Mouse (Mus musculus): ENCODE results near the gene Emg1.

Emg1 gene

DNA sequence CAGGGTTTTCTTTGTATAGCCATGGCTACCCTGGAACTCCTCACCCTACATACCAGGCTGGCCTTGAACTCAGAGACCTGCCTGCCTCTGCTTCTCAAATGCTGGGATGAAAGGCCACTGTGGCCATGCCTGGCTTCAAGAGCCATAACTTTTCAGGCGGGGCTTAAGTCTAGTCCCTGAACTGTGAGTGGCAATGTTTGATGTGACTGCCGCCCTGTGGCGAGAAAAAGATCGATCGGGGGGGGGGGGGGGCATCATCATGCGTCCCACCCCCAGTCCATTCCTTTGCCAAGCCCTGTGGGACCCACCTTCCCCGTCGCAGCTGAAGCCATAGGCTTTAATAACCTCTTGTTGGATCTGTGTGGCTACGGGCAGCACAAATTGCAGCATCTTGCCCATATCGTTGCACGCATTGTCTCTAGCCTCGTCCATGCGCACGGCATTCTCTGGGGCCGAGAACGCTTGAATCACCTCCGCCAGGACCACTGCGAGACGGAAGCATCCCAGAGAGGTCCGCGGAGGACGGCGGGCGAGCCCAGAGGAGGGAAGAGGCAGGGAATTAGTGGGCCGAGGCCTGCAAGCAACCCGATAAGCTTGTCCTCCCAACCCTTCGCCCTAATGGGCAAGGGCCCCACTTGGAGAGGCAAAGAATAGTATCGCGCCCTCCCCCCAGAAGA is 28.4 kb upstream of the Emg1 start:
- peak; percentile 57 for DNase-seq

DNA sequence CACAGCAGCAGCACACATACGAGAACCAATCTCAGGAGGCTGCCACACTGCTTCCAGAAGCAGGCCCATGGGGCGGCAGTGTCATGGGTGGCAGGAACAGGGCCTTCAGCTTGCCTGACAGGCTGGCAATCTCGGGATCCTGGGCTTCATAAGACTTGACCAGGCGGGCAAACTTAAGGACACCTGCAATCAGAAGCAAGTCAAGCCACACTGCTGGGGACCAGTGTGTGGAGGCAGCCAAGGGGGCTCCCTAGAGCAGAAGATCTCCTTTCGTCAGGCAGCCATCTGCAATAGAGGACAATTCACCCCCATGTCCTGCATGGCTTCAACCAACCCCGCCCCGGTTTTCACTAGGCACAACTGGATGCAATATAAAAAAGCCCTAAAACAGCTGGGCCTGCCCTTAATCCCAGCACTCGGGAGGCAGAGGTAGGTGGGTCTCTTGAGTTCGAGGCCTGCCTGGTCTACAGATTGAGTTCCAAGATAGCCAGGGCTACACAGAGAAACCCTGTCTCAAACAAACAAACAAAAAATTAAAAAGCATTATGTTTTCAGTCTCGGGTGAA is 27.3 kb upstream of the Emg1 start:
- DNase-seq: no peak

DNA sequence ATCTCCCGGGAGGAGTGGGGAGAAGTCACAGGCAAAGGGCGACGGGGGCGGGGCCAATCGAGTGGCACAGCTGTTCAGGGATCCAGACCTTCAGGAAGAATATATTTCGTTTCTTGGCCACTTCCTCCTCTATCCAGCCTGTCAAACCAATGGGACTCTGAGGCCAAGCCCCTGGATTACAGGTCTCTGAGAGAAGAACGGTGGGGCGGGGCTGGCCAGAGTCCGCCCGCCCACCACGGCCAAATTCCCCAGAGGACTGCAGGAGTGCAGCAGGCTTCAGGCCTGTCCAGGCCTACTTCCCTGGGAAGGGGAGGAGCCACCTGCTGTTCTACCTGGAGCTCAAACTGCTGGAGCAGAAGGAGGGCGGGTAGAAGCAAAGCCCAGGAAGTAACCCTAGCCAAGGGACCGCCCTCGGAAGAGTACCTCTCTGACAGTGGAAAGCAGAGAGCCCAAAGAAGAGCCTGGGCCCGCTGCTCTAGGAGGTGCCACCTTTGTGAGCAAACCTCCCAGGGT is 26.6 kb upstream of the Emg1 start, which contains the start of gene Ptpn6:
TSS of gene Ptpn6 (minus strand) at position 204 of the 513 bp plus-strand sequence.
- DNase-seq: no peak

DNA sequence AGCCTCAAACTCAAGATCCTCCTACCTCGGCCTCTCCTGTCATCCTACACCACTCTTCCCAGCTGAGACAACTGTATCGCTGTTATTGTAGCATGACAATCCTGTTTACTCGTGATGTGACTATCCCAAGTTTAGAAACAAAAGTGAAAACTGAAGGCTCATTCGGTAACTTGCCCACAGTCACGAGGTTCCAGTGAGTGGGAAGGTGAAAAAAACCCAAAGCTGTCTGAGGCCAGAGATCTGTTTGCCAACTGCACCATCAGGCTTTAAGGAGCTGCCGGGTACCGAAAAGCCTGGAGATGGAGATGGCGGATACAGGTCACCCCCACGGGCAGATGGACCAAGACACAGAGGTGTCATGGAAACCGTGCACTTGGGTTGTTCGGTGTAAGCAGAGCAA is 25.1 kb upstream of the Emg1 start:
- no peak for DNase-seq

DNA sequence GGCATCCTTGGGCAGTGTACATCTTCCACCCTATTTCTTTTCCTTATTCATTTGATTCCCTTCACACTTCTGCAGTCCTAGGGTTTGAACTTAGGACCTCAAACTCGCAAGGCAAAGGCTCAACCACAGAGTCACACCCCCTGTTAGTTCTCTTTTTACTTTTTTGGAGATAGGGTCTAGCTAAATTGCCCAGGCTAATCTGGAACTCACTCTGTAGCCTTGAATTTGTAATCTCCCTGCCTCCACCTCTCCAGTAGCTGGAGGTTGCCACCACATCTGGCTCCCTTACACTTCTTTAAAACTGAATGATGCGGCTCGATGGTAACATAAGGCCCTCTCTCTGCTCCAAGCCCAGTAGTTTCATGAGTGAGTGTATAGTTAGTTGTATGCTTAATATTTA is 22.4 kb upstream of the Emg1 start:
- no peak for DNase-seq

DNA sequence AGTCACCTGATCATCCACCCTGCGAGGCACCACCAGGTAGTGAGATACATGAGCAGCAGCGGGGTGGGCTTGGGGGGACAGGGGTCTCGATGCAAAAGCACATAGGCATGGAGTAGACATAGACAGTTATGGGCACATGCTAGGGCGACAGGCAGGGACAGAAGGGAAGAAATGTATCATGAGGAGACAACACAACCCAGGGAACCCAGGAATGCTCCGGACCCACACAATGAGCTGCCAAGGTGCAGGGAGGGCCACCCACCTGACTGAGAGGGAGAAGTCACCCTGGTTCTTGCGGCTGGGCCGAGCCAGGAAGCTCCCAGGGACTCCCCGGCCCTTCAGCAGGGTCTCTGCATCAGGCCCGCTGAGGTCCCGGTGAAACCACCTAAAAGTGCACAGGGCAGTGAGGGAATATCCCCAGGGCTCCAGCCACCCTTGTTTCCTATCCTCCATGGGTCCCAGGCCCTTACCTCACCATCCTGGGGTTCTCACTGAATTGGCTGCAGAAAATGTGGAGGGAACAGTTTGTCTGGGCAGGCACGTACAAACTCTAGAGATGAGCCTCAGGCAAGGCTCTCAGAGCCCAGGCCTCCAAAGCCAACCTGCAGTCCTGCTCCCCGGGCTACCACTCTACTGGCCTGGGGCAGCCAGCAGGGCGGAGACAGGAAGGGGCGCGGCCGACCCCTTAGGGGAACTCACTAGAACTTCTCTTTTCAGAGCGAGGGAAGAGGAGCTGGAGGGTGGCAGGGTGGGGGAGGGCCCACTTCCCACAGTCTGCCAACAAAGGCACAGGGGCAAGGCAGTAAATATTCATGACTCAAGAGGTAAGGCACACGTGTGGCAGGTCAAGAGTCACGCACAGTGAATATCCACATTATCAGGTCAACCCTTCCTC is 20.7 kb upstream of the Emg1 start:
- DNase-seq: no peak

DNA sequence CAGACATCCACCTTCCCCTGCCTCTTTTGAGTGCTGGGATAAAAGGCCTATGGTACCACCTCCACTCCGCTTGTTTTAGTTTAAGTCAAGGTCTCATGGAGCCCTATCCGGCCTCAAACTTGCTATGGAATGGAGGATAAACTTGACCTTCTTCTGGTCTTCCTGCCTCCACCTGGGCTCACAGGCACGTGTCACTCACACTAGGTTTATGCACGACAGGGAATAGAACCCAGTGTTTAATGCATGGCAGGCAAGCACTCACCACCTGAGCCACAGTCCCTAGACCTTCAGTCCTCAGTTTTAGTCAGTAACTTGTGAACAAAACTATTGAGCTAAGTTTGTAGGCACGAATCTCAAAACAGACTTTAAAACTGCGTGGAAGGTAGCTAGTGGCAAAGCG is 19.1 kb upstream of the Emg1 start:
- DNase-seq: no peak

DNA sequence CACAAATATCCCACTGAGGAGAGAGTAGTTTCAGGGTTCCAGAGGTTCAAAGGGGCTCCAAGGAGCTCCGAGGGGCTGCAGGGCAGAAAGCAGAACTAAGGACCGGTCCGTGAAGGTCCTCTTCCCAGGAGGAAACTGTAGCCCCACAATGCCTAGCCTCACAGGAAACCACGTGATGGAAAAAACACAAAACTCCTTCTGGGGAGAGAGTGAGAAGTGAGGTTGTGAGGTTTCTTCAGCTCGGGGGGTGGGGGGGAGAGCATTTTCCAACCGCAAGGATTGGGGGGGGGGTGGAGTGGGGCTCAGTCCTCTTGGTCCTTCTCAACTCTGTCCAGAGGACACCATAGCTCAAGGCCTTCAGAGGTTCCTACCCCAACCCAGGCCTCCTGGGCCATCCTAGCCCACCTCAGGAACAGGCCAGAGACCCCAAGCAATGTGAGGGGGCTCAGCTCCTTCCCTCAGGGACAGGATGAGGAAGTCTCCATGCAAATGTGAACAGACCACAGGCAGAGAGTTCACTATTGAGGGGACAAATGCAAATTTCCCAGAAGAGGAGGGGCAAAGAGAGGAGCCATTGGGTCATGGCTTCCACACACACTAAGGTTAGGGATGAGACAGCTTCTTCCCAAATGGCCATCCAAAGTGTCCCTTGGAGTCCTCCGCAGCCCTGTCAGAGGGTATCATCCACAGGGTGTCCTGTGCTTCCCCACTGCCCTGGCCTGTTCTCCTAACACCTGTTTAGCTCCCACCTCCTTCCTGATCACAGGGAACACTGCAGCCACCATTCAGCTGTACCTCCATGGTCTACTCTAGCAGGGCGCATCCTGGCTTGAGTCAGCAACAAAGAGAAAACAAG is 18.1 kb upstream of the Emg1 start:
- DNase-seq: no peak

DNA sequence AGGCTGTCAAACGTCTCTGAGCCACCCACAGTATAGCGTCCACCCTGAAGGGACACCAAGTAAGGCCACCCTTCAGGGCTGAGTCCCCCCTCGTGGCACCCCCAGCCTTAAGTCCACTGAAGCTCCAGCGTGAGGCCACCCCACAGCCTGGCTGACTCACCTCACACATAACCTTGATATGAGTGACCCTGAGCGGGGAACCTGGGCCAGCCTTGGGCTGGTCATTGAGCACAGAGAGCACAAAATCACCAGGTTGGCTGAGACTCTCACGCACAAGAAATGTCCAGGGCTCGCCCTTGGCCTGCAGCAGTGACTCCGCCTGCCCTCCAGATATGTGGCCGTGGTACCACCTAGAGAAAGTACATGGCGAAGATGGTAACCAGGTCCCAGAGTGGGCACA is 16.6 kb upstream of the Emg1 start:
- DNase-seq: no peak

DNA sequence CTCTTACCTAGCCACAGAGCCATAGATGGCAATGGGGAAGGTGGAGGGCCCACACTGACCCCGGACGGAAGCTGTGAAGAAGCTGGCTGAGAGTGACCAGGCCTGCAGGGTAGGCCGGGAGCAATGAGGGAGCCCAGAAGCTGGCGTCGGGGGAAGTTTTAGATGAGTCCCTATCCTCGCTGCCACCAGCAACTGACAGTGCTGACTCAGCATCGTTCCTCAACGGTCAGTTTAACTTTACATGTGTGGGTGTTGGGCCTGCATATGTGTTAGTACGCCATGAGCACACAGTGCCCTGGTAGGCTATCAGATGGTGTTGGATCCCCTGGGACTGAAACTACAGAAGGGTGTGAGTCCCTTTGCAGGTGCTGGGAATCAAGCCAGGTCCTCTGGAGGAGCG is 12.5 kb upstream of the Emg1 start:
- no peak for DNase-seq

DNA sequence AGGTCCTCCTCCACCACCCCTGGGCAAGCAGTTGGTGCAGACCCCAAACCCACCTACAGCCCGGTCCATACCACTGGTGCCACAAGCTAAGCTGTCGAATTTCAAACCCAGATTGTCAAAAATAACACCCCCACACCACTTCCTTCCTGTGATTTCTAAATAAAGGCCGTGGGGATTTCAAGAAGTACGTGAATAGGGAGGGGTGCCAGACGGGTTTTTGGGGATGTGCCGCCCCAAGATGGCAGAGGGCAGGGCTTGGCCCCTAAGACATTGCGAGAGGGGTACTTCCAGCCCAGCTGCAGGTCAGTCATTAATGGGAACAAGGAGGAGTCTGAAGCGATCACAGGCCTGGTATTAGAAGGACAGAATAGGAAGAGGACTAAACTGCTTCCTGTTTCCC is 11.6 kb upstream of the Emg1 start:
- DNase-seq: no peak

DNA sequence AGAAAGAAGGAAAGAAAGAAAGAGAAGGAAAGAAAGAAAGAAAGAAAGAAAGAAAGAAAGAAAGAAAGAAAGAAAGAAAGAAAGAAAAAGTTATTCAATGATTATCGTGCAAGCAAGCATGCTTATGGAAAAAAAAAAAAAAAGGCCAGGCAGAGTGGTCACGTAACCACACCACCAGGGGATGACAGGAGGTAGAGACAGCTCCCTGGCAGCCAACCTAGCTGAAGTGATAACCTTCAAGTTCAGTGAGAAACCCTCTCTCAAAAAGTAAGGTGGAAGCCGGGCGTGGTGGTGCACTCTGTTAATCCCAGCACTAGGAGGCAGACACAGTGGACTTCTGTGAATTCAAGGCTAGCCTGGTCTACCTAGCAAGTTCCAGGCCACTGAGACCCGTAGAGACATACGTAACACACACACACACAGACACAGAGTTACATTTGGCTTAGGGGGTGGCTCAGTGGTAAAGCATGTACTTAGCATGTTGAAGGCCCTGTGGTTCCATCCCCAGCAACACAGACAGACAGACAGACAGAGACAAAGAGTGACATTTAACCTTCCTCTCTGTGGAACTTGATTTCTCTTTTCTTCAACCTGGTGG is 11.0 kb upstream of the Emg1 start:
- no peak for DNase-seq

DNA sequence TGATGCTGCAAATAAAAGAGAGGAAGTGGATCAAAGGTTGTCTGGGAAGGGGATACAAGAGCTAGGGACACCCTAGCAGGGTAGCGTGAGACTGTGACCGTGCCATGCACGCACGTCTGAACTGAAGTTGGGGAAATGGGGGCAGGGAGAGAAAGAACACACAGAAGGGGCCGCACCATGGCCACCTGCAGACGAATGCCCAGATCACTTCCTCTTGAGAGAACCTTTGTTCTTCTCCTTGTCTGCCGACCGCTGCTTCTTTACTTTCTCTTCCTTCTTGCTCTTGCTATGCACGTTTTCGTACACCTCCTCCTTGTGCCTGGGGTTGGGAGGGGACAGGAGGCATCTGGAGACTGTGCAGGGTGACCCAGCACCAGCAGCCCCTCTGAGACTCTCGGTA is 8.9 kb upstream of the Emg1 start:
- no peak for DNase-seq

DNA sequence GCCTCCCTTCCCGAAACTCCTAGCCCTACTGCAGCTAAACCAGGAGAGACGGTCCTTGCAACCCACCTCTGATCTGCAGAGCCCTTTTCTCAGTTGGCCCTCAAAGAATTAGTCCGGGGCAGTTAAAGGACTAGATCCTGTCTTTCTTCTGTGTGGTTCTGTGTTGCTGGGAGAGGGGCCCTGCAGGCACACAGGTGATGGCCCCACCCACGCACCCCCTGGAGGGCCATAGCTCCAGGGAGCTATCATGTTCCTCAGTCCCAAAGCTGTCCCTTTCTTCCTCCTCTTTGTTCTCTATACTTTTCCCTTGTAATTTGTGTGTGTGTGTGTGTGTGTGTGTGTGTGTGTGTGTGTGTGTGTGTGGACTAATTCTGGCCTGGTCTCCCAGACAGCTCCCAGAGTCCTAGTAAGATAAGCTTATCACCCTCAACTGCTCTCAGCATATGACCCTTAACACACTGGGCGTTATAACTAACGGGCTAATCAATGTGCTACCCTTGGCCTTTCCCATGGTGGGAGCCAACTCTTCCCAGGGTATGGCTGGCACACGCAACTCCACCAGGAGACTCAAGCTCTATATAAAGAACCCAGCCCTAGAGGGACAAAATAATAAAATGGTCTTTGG is 7.5 kb upstream of the Emg1 start:
- DNase-seq: no peak

DNA sequence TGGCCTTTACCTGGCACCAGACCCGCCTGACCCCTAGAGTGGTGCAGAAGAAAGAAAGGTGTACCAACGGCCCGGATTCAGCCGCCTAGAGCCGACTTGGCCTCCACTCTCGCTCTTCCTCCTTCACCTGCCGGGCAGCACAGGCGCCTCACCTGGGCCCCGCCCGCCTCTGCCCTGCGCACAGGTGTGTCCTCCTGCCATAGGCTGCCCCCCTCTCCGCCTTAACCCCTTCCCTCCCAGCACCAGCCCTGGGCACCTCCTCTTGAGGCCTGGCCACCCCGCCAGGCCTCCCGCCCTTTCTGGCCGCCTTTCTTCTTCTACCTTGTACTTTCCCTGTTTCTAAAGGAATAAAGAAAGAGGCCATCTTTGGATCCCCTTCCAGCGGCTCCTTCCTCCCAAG is 6.7 kb upstream of the Emg1 start:
- DNase-seq: no peak

DNA sequence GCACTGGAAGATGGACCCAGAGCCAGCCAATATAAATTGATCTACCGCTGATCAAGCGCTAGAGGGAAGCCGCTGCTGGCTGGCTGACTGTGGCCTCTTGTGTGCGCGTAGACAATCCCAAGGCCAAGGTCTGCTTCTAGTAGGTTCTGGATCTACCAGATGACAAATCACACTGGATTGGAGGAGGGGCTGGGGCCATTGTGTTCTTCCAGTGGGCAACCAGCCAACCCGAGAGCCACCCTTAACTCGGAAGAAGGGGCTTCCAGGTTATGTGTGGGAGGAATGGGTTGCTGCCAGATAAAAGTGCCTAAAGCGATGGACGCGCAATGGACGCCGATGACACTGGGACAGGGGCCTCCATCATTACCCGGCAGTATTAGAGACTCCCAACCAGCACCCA is 6.0 kb upstream of the Emg1 start:
- no peak for DNase-seq

DNA sequence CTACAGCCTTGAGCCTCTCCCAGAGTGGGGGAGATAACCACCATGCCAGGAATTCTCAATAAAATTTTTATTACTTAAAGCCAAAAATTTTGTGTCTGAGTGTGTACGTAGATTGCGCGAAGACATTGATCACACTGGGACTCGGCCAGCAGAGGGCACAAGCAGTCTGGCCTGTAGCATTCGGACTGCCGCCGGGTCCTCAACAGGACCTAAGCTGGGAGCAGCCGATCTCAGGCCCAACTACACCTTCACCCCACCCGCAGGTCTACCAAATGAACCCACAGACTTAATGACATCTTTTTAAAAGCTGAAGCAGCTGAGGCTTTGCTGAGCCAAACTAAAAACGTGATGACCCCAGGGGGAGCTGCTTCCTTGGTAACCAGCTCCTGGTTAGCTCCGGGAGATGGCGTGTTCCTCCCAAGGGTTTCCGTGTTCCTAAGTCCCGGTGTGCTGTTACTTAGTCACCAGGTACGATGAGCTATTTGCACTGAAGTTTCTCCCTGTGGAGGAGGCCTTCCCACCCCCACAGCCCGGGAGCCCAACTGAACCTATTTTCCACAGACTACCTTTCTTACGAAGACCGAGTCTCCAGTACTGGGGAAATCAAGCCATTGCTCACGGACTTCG is 5.0 kb upstream of the Emg1 start:
- DNase-seq: no peak

DNA sequence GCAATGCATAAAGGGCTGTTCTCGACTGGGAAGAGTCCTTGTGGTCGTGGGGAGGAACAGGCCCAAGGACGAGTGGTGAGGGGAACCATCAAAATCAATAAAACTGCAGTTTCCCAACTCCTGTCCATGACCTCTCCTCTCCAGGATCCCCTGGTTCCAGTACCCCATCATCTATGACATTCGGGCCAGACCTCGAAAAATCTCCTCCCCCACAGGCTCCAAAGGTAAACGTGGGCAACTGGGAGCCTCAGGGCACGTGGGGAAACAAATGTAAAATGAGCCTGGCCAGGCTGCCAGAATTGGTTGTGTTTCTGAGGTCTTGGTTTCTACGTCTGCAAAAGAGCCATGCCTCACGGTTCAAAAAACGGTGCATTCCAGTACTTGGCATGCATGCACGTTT is 940 bp upstream of the Emg1 start:
- no peak for DNase-seq

DNA sequence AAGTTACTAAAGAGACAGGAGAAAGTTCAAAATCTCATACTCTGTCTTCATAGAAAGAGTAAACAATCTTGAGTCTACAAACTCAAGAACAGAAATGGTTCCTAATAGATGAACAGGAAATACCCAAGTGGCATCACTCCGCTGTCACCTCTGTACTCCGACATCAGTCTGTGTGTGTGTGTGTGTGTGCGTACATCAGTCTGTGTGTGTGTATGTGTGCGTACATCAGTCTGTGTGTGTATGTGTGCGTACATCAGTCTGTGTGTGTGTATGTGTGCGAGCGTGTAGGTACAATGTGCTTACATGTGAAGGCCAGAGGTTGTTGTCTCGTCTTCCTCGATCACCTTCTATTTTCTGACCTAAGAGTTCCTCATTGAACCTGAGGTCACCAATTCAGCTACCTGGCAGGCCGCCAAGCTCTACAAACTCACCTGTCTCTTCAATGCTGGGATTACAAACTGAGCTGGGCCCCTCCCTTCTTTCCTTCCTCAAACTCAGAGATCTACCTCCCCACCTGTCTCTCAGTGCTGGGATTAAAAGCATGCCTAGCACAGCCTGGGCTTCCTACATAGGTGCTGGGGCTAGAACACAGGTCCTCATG is 3.6 kb downstream of the Emg1 start:
- no peak for DNase-seq

DNA sequence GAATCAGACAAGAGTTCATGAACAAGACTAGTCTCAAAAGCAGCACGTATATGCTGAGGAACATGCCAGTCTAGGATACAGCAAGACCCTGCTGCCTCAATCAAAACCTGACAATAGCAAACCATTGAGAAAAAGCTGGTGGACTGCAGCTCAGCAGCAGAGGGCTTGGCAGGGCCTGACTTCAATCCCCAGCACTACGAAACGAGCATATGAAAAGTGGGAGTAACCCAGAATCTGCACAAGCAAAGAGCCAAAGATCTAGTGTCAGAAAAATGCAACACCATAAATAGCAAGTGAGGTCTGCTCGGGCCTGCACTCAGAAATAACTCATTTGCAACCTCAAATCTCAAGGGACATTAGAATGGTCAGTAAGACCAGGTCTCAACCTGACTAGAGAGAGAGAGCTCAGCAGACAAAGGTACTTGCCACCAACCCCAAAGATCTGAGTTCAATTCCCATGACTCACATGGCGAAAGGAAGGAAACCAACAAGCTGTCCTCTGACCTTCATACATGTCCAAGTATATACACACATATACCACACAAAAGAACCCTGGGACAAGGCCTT is 5.8 kb downstream of the Emg1 start:
- DNase-seq: no peak

DNA sequence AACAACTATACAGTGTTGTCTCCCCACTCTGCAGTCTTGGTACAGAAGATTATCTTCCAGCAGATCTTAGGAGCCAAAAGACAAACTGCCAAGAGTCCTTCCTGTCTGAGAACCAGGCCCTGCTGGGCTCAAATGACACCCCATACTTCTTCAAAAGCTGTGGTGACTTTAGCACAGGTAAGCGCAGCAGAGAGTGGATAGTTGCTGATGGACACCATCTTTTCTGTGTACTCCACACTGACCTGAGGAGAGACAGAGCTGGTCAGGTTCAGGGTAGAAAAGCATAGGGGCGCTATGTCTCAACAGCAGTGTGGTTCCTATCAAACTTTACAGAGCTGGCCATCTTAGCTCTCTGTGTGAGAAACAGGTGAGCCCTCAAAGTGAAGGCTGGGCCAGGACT is 7.6 kb downstream of the Emg1 start:
- DNase-seq: no peak
